Mouse (Mus musculus) megakaryocyte-erythroid progenitor cell, adult 5-6 weeks (primary cell): Measurements from ENCODE around the gene Fes. TPM values are rescaled to one million over a fixed set of nuclear protein-coding genes. Genes with fewer than 3 reads are reported as not detected.

ENCODE experiments used
- total RNA-seq, 2 experiments: library from RNA; stranded (forward) in 1 of 2; stranded (reverse) in 1 of 2; fragments of 200-1000, 215-1000 nt in 1 of 2; fragments of >200 nt in 1 of 2; fragmentation: Nextera tagmentation in 1 of 2; gene quantifications; 2 replicates each; pipeline ENCODE4 v1.2.3; 2014 to 2017

Fes gene
- total RNA-seq, 2 experiments from 2014 or later, result 1.8 to 23.2 TPM

Other genes with a start within 250 kb of the Fes start
- gene Sema4b, start 201.1 kb downstream of the Fes start, total RNA-seq (2014; fragmentation: Nextera tagmentation), result 8.3 and 13.4 TPM in 2 replicates
- gene Sema4b, start 201.1 kb downstream of the Fes start, total RNA-seq (2017), result 3.2 and 3.4 TPM in 2 replicates
- 65.7 and 67.1 TPM in 2 replicates for gene Cib1, start 155.1 kb downstream of the Fes start, total RNA-seq (2014; fragmentation: Nextera tagmentation)
- gene Cib1, start 155.1 kb downstream of the Fes start, total RNA-seq (2017), result 28.8 and 42.4 TPM in 2 replicates
- 8.2 and 9.7 TPM in 2 replicates for gene Gdpgp1, start 155.1 kb downstream of the Fes start, total RNA-seq (2014; fragmentation: Nextera tagmentation)
- 2.7 and 4.7 TPM in 2 replicates for gene Gdpgp1, start 155.1 kb downstream of the Fes start, total RNA-seq (2017)
- gene Ttll13, start 141.6 kb downstream of the Fes start, total RNA-seq (2014; fragmentation: Nextera tagmentation), result not detected in 2 replicates
- gene Ttll13, start 141.6 kb downstream of the Fes start, total RNA-seq (2017), result 0.11 and 1.9 TPM in 2 replicates
- gene Ngrn, start 126.7 kb downstream of the Fes start, total RNA-seq (2014; fragmentation: Nextera tagmentation), result 24.4 and 37.7 TPM in 2 replicates
- 18.8 and 25.7 TPM in 2 replicates for gene Ngrn, start 126.7 kb downstream of the Fes start, total RNA-seq (2017)
- gene Vps33b, start 118.3 kb downstream of the Fes start, total RNA-seq (2014; fragmentation: Nextera tagmentation), result 33.6 and 37.9 TPM in 2 replicates
- gene Vps33b, start 118.3 kb downstream of the Fes start, total RNA-seq (2017), result 43.4 and 54.7 TPM in 2 replicates
- 75.1 and 96.7 TPM in 2 replicates for gene Prc1, start 93.5 kb downstream of the Fes start, total RNA-seq (2014; fragmentation: Nextera tagmentation)
- gene Prc1, start 93.5 kb downstream of the Fes start, total RNA-seq (2017), result 135 and 138 TPM in 2 replicates
- gene Rccd1, start 63.5 kb downstream of the Fes start, total RNA-seq (2014; fragmentation: Nextera tagmentation), result 22.7 and 26.3 TPM in 2 replicates
- gene Rccd1, start 63.5 kb downstream of the Fes start, total RNA-seq (2017), result 20.4 and 25.0 TPM in 2 replicates
- gene Unc45a, start 46.9 kb downstream of the Fes start, total RNA-seq (2014; fragmentation: Nextera tagmentation), result 11.2 and 24.2 TPM in 2 replicates
- gene Unc45a, start 46.9 kb downstream of the Fes start, total RNA-seq (2017), result 20.1 and 23.2 TPM in 2 replicates
- gene Hddc3, start 44.8 kb downstream of the Fes start, total RNA-seq (2014; fragmentation: Nextera tagmentation), result 13.2 and 17.8 TPM in 2 replicates
- gene Hddc3, start 44.8 kb downstream of the Fes start, total RNA-seq (2017), result 10.9 and 40.6 TPM in 2 replicates
- gene Man2a2, start 16.6 kb downstream of the Fes start, total RNA-seq (2014; fragmentation: Nextera tagmentation), result 20.3 and 33.2 TPM in 2 replicates
- gene Man2a2, start 16.6 kb downstream of the Fes start, total RNA-seq (2017), result 10.8 and 19.4 TPM in 2 replicates
- 24.9 and 31.5 TPM in 2 replicates for gene Furin, start 17.5 kb upstream of the Fes start, total RNA-seq (2014; fragmentation: Nextera tagmentation)
- gene Furin, start 17.5 kb upstream of the Fes start, total RNA-seq (2017), result 8.2 and 10.0 TPM in 2 replicates
- 110 and 139 TPM in 2 replicates for gene Blm, start 147.2 kb upstream of the Fes start, total RNA-seq (2014; fragmentation: Nextera tagmentation)
- 72.4 and 78.2 TPM in 2 replicates for gene Blm, start 147.2 kb upstream of the Fes start, total RNA-seq (2017)